Mouse (Mus musculus) stomach, postnatal 0 days (tissue): ENCODE results near the gene Macrod1.

Experiments
- CTCF ChIP-seq: IDR thresholded peaks from 2 replicates; pipeline ENCODE4 v1.5.1; 2016; ENCODE audit warnings: antibody characterized with exemption, low read depth, mild to moderate bottlenecking, moderate library complexity
- EP300 ChIP-seq: optimal IDR thresholded peaks from 2 replicates; pipeline ENCODE3; 2016; ENCODE audit warnings: antibody characterized with exemption

- TF ChIP-seq CTCF (no peak), EP300 (no peak)
These were observed 49.6 kb upstream of the Macrod1 start for GRCm38 (mm10) chr19:7006892-7007593.
